Mouse (Mus musculus) neural tube, embryonic 10.5 days (tissue): ENCODE measurements around the gene Chchd3.

ENCODE experiments used
- DNase-seq: peaks from one replicate; pipeline ENCODE4 v3.0.0-alpha.2; 2017; ENCODE audit warnings: low spot score; ENCODE audit errors: extremely low spot score

Gene Chchd3

DNA sequence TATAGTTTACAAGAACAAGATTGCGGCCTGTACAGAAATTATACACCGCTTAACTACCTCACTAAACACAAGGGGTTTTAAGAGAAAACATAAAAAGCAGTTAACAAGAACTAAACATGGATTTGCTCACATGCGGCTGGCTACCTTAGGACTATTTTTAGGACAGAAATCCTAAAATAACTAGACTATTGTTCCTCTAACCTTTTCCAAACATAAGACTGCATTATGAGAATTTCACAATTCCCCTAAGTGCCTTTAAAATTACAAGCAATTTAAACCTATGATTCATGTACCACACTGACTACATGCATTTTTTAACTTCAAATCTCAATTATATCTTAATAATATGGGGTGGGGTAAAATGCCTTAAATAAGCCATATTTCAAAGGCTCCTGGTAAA, 123.3 kb downstream of the Chchd3 start:
- DNase-seq = no peak

DNA sequence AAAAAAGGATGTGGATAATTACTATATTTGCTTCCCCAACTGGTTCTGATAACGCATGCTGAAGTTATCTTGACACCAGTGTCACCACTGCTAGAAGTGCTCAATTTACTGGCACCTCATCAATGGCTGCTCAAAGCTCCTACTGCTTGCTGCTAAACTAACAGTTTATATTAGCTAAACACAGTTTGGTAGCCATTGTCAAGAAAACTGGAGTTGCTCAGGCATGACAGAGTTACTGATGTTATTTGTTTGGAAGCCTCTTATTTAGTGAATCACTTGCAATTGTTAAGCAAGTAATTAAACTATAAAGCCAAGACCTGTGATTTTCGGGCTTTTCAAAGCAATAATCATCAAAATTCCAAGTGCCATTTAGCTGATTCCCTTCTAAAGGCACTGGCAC, 123.7 kb downstream of the Chchd3 start:
- no peak for DNase-seq

DNA sequence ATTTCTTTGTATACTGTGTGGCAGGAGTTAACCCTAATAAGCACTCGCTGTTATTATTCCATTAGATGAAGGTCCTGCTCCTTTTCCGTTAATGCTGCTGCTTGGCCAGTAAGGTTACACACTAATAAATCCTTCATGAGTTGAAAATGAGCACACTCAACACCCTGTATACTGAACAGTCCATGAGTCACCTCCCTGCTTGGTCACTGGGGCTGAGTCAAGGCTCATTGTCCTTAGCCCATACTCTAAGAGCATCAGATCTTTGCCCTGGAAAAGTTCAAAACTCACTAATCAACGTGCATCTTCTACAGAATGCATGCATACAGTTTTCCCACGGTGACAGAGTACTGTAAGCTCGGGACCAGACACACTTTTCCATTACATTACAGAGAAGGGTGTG, 124.5 kb downstream of the Chchd3 start:
- no peak for DNase-seq

DNA sequence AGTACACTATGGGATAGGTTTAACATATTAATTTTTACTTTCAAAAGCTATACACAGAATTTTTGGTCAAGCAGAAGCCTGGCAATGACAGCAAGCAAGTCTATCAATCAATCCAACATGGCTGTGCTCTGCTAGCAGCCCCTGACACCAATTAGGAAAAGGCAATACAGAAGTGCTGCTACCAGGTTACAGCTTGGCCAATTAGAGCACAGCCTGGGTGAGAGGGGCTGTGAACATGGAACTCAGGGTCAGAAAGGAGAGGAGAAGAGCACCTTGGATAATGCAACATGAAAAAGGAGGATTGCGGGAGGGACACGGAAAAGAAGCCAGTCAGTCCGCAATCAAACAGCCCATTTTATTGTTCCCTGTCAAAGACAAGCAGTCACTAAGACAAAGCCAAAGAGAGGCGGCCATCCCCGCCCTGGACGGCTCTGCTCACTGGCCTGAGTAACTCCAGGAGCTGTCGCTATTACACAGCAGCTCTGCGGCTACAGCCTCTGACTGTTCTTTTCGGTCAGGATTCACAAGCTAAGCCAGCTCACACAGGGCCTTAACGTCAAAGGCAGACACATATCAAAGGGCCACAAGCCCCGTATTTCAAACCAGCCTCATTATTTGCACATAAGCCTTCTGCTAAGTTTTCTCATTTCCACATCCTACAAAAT, 128.8 kb downstream of the Chchd3 start:
- no peak for DNase-seq

DNA sequence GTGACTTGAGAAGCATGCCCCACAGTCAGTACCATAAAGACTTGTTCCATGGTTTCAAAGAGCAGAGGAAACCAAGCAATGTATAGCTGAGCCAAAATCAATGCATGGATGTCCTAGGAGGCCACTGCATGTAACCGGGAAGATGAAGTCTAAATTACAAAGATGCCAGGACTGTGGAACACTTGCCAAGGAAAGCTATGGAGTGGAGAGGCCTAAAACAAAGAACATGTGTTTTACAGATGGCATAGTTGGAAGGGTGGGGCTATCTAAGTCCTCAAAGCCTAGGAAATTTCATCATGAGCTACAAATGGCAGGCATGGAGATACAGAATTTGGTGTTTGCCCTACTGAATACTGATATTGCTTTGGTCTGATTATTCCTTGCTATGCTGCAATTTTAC, 137.7 kb downstream of the Chchd3 start:
- no peak for DNase-seq

DNA sequence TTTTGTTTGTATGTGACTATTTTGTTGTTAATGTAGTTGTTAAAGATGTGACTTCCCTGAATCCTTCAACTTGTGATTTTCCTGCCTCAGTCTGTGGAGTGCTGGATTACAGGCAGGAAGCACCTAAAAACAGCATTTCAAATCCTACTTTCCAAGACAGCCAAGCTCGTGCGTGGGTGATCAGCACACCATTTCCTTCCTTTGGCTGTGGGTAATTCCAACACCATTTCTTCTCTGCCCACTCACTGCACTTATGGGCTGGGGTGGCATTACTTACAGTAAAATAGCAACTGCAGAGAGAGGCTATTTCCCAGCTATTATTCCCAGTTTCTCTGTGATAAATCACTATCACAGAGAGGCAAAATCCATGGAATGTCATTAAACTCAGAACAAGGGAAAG, 140.0 kb downstream of the Chchd3 start:
- DNase-seq = no peak

DNA sequence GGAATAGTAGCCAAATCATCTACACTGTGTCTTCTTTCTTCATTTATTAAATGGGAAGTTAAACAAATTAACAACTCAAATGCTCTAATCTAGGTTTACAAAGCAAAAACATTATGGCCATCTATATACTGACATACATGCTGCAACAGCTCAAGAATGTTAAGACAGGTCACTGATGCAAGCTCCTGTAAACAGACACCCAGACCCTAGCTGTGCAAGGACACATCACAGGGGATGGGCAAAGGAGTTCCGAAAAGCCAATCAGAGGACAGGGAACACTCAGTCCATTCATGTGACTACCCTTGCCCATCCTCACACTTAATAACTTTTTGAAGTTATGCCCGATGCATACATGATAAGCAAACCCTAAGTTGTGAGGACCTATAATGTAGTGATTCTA, 149.4 kb downstream of the Chchd3 start:
- DNase-seq = no peak

DNA sequence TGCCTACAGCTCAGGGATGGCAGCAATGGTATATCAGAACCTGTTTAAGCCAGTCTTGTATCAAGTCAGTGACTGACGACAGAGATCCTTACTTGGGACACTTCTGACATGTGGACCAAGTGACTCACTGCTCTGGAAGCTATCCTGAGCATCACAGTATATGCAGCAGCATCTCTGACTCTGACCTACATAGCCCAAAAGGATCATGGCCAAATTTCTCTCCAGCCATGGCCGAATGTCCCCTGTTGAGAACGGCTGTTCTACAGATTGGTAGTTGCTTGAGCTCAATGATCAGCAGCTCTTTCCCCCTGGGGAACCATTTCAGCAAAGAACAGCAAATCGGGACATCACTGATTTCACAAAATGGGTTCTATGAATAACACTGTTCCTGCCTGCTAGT, 161.0 kb downstream of the Chchd3 start:
- DNase-seq = no peak

DNA sequence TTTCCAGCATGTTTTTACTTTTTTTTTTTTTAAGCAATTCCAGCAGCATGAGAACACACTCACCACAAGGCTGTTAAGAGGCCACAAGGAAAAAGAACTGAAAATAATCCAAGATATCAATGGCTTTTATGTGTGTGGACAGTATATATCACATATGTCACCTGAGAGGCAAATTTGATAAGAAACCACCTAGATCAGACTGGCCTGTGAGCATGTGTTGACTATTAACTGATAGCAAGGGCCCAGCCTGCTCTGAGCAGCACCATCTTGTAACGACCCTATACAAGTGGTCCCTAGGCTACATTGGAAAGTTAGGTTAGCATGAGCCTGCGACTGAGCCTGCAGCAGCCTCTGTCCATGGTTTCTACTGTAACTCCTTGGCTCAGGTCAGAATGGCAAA, 166.0 kb downstream of the Chchd3 start:
- DNase-seq = no peak

DNA sequence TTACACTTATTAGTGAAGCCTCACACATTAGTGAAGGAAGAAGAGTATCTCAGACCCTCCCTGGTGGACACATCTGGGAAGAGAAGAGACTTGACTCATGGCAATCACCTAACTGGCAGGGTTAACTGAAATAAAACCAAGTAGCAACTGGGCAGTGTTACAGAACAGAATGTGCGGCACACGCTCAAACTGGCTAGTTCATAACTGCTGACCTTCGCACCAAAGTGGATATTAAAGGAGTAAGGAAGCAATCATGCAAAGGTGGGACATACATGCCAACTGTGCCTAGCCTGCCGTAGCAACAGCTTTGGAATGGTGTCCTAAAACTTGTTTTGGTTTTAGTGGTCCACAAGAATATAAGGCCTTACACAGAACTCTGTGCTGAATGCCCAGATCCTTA, 169.3 kb downstream of the Chchd3 start:
- no peak for DNase-seq

DNA sequence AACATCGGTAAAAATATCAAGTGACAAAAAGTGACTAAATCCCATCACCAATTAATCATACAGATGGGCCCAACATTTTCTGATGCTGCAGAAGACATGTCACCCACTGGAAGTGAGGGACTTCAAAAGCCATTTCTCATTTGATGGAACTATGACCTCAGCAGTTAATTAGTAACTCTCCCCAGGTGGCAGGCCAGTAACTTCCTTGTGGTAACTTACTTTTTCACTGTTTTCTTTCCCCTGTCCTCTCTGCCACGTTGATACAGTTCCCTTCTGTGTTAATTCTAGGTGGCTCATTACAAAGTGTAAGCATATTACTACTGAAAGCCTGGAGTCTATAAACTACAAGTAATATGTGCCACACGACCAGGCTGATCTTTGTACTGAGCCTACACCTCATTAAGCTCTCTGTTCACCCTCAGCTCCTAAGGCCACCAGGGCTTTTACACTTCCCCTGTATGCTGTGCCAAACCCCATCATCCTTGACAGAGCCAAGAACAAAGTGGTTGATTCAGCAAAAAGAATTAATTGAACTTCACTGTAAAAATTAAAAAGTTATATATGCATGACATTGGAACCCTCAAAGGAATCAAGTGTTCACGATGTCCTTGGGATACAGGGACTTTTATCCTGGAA, 171.0 kb downstream of the Chchd3 start:
- DNase-seq = no peak

DNA sequence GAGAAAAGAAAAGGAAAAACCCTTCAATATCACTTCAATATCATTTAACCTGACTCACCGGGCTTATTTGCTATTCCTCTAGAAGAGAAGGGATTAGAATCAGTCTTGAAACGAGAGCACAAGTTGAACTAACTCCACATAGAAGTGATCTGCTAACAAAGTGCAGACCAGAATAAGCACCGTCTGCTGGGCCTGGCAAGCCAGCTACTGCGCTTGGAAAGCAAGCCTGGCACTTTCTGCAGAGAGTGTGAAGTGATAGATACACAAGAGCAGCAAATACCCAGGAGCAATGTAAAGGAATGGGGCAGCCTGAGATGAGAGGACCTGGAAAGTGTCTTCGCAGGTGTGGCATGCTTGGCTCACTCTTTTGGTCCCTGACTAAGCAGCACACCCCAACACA, 181.5 kb downstream of the Chchd3 start:
- no peak for DNase-seq

DNA sequence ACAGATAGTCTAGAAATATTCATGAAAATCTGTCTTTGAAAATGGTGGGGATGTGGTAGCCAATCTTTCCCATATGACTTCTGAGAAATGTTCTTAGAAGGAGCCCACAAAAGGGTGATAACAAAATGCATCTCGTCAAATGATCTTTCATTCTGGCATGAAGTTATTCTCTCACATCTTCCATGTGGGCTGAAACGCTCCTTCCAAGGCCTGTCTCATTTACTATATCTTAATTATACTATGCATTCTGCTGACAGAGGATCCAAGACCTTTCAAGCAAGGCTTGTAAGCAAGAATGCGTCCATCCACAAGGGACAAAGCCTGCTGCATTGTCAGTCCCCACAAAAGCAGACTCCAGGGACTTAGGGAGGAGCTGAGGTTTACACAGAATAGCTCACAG, 185.9 kb downstream of the Chchd3 start:
- DNase-seq = no peak

DNA sequence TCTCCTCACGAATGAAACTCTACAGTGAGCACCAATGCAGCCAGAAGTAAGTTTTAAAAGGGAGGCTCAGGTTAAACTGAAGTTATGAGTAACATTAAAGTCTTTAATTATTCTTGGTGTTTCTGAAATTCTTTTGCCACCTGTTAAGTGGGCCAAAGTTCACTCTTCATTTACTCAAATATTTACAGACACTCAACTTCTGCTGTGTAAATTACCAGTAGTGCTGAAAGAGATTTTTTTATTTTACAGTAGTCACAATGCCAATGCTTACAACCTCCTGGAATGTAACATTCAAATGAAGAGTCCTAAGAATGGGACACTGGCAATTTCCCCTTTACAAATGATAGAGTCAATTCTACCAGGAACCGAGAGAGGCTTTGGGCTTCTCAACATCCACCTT, 187.3 kb downstream of the Chchd3 start:
- no peak for DNase-seq

DNA sequence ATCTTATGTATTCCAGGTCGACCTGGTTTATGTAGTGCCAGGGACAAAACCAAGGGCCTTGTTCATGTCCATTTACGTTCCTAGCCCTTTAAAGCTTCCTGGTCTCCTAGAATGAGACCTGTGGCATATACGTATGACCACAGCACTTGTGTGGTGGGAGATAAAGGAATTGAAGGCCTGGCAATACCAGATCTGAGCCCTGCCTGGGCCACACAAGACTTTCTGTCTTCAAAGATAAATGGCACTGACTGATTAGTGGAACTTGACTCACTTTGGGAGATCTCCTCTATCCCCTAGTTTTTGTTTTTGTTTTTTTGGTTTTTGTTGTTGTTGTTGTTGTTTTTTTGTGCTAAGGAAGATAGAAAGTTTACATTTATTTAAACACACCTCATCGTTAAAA, 209.1 kb downstream of the Chchd3 start:
- DNase-seq = no peak

DNA sequence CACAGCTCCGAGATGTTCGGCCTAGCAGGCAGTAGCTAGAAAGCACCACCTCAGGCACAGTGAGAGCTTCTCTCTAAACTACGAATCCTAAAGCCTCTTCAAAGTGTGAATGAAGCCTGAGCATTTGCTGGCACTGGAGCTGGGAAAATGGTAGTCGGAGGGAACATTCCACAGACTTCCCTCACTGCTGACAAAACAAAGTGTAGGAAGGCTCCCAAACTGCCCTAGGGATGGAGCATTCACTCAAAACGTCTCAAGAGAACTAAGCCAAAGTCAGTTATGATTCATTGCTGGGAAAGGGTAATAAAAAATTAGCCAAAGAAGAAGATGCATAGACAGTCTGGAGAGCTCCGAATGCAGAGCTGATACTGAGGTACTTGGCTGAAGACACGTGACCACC, 211.1 kb downstream of the Chchd3 start:
- no peak for DNase-seq

DNA sequence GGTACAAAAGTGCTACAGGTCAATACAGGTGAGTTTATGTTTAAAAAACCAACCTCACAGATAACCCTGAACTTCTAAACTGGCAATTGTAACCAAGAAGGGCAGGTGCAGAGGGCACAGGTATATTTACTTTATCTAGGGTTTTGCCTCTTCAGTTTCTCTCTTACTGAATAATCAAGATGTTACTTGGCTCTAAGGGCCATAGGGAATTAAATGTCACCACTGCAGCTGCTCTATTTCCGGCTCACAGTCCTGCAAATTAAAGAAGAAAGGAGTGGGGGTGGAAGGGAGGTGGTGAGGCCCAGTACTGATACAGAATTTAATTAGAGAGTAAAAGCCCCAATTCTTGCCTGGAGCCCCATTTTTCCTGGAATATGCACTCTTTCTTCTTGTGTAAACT, 214.6 kb downstream of the Chchd3 start:
- no peak for DNase-seq

DNA sequence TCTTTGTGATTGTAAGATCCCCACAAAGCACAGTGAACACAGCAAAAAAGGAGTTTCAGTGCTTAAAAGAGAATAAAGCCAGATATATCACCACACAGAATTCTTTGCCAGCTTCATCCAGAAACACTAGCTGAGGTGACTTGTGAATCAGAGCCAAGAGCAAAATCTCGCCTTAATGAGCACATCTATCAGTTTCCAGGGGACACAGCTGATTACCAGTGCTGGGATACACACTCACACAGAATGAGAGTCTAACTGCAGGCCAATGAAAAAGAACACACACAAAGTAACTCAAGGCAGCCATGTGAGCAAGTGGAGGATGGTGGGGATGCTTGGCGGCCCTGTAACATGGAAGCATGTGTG, 222.1 kb downstream of the Chchd3 start:
- DNase-seq = no peak

DNA sequence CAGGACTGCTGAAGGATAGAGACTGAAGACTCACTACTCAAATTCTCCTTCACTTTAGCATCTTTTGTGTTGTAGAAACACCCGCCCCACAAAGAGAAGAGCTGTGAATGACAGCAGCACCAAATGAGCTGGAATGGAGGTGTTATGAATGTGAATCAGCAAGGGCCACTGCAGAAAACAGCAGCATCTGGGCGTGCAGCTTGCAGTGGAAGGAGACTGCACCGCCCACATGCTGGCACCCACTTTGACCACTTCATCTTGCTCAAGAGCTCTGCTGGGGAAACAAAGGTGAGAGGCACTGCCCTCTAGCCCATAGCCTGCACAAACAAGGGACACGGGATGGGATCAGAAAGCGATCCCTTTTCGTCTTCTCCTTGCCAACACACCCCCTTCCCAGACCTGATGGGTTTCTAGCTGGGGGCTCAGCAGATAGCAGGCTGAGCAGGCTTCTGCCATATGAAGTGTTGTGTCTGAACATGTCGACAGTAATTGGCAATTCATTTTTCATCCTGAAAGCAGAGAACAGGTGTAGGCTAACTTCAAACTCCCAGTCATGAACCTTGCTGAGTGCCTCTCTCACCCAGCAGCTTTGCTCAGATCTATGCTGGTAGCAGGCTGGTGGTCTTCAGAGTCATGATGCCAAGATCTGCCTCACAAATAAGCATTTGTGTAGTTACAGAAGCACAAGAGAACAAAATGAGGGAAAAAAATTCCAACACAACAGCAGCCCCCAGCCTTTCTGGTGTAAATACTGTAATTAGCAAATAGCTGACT, 222.7 kb downstream of the Chchd3 start:
- DNase-seq = no peak

DNA sequence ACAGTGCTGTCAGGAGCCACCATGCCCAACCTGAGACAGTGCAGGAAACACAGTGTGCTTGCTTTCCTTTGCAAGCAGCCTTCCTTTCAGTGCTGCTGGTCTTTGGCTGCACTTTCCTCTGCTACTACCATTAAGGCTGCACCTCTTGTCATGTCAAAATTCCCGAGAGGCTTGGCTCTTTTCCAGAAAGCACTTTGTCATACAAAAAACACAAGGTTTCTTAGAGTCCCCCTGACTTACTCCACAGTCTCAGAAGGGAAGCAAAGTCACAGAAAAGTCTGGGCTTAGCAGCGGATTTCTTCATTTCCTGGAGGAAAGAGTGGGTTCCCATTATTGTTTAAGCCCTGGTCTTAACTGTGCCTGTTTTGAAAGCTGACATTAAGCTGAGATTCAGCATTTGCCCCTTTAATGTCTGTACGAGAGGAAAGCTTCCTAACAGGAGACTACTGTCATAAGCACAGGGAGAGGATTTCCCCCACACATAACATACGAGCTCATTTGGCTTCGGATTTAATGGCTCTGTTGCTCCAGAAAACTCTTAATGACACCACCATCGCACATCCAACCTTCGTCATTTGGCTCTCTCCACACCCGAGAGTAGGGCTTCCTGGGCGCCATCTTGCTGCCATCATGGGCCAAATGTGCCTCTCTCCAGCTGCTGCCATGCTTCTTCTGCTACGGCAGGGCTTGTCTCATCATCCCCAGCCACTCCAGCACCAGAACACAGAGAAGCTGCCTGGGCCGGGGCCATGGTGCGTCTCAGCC, 236.0 kb downstream of the Chchd3 start:
- no peak for DNase-seq

DNA sequence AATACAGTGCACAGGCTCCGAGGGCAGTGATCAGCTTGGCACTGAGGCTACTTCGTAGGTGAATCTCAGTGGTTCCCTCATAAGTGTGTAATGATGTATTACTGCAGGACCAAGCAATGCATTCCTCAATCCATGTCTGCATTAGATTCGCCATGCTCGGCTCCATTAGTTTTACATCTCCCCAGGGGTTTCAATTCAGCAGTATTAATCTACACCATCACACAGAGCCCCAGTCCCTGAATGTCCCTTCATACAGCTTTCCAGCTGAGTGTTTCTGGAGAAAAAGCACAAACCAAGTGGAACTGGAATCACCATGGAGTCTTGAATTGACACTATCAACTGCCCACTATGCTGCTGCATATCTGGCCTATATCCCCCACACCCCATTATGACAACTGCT, 241.1 kb downstream of the Chchd3 start:
- no peak for DNase-seq

DNA sequence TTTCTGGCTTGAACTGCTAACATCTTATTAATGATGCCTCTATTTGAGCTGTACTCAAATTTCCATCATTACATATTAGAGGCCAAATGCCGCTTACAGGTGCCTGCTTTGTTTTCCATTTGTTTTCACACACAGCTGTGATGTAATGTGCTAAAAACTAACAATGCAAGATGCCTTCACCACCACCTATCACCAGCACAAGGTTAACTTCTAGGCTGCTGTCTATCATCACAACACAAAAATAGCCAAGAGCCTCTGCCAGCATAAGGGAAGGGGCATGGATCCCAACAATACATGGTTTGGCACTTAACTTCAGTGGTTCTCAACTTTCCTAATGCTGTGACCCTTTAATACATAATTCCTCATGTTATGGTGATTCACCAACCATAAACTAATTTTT, 251.3 kb downstream of the Chchd3 start:
- no peak for DNase-seq
